Mouse (Mus musculus) adrenal gland, postnatal 25 days (tissue): Measurements from ENCODE around the gene 1110008L16Rik. TPM values are rescaled to one million over a fixed set of nuclear protein-coding genes. Genes with fewer than 3 reads are reported as not detected.
"Not testable (repeated sequence)": the region's sequence is repeated elsewhere in the genome, so short reads cannot be mapped to it uniquely, and the experiment has no call there.

Experiments used
- DNase-seq: peaks from one replicate; pipeline ENCODE4 v3.0.0; 2021; ENCODE audit warnings: mixed read lengths
- total RNA-seq: library from RNA; stranded (reverse); gene quantifications from 2 replicates; pipeline ENCODE4 v1.2.3, GENCODE M21; 2021

The 1110008L16Rik gene
- total RNA-seq, 1 experiment from 2014 or later, result 21.3 TPM

DNA sequence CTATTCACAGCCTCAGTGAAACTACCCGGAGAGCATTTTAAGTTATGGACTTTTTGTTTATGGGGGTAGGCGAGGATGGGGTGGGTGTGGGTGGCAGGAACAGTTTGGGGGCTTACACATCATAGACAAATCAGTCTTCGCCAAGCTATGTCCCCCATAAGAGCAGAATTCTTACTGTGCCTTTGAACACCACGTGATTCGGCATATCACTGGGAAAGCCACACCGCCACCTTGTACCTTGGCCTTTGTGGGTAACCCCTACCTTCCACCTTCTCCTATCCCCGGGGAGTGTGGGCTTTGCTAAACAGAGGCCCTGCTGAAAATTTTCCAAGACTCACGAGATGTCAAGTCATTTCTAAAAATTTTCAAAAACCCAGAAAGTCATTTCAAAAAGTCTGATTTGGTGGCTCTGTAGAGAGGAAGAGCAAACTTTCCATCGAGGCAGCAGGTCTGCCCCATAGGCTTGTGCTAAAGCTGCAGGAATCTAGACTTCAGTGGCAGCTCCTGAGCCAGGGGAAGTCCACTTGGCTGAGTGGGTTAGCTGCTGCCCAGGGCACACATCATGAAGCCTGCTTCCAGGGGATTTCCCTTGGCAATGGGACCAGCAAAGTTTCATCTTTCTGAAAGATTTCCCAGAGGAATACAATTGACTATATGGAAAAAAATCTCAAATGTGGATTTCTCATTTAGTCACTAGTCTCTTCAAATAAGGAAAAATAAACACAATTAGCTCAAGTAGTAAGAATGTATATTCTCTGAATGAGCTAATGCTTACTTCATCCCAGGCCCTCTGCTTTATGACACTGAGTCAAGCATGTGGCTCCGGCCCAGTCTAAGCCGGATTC lies 93.6 kb downstream of the 1110008L16Rik start:
- DNase-seq, result no peak

DNA sequence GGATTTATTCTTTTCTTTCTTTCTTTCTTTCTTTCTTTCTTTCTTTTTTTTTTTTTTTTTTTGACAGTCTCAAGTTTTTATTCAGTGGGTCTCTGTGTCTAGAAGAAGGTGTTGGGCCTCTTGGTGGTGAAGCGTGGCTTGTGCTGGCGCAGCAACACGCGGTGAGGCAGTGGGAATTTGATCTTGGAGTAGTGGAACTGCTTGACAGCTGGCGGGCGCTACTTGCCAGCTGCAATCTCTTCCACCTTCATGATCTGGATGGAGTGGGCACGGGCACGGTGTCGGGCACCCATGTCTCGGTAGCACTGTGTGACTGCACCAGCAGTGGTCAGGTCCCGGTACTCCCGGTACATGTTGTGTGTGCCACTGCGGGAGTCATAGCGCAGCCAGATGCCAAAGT lies 96.2 kb downstream of the 1110008L16Rik start:
- not testable (repeated sequence) for DNase-seq

DNA sequence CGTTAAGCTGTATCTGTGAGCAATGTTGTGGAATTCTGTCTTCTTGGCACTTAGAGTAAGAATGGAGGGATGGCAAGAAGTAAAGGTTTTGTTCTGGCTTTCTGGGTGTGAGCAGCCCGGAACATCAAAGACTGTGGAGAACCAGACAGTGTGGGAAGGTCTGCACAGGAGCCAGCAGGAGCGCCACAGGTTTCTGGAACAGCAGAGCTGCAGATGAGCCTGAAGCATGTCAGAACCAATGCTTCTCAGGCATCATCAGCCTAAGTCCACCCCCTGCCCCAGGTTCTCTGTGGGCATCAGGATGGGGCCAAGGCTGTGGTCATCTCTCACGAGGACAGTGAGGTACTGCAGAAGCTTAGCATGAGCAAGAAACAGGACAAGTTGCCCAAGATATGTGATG lies 97.2 kb downstream of the 1110008L16Rik start:
- no peak for DNase-seq

DNA sequence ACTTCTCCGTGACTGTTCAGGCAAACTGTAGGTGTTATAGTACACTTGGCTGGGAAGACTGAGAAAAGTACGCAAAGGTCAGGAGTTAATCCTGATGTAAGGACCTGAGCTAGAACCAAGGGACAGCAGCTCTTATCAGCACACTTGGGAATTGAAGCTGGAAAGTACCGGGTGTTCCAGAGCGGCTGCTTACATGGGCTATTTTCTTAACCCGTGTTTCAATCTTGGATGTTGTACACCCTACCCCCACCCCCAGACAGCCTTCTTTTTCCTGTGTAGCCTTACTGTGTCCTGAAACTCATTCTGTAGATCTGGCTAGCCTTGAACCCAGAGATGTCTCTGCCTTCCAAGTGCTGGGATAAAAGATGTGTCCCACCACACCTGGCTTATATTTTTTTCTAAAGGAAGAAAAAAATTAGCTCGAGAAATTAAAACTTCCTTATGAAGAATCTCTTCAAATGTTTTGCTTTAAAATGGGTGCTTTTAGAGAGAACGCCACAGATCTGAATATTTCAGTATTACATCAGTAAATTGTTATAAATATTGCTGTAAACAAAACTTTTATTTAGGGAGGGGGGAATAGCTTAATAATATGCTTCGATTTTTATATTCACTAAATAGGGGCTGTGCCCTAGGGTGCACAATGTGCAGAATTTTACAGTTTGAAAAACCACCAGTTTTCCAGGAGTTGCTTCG lies 98.3 kb downstream of the 1110008L16Rik start:
- DNase-seq, result no peak

DNA sequence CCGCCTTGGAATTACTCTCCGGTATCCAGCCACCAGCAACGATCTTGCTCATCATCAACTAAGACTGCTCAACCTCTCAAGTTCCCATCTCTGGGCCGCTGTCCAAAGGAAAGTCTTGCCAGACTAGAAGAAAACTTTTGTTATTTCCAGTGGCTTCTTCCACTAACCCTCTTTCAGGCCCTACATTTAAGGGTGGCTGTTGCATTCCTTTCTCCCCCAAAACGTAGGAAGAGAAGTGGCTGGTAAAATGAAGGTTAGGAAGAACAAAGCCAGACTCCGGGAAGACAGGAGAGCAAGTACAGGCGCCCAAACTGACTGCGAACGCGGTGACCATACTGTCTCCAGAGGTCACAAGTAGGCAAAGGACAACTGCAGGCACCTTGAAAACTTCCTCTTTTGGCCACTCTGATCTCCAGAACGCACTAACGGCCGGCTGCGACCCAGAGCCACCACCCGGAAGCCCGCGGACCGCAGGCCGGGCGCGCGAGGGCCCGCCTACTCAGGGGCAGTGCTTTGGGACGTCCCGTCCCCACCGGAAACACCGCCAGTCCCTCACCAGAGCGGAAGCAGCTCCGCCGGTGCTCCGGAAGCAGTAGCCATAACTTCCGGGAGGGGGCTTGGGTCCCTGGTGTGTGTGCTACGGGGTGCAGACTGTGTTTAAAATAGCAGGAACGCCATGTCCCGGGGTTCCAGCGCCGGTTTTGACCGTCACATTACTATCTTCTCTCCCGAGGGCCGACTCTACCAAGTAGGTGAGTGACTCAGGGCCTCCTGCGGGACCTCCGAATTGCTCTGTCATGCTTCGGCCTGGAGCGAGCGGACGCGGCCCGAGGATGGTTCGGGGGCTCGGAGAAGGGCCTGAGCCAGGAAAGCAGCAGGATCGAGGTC lies 99.1 kb downstream of the 1110008L16Rik start:
- DNase-seq, result peak; percentile 91

DNA sequence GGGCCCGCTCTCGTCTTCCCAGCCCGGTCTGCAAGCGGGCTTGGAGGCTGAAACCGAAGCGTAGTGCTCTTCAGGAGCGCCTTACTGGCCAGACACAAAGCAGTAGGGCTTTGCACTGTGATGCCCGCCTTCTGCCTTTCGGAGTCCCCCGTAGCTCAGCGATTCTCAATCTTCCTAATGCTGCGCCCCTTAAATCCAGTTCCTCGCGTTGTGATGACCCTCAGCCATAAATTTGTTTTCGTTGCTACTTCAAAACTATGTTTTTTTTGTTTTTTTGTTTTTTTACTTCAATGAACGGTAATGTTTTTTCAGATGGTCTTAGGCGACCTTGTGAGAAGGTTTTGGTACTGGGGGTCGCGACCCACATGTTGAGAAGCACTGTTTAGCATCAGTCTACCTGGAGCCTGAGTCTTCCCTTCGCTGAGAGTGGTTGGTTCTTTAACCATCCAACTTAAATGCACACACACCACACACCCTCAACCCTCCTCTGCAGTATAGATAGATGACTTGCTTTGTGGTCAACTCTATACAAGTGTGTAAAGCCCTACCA lies 99.8 kb downstream of the 1110008L16Rik start:
- DNase-seq, result no peak

DNA sequence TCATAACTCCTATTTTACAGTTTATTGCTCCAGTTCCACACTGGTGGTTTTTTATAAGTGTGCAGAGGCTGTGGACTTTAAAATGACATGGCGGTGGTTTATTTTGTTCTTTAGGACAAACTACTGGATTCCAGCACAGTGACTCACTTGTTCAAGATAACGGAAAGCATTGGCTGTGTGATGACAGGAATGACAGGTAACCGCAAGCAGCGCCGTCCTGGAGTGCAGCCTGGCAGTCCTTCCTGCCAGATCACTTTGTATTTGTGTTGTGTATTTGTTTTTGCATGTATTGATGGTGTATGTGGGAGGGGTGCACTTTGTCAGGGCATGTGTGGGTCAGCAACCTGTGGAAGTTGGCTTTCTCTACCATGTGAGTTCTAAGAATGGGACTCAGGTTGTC lies 108.5 kb downstream of the 1110008L16Rik start:
- no peak for DNase-seq

DNA sequence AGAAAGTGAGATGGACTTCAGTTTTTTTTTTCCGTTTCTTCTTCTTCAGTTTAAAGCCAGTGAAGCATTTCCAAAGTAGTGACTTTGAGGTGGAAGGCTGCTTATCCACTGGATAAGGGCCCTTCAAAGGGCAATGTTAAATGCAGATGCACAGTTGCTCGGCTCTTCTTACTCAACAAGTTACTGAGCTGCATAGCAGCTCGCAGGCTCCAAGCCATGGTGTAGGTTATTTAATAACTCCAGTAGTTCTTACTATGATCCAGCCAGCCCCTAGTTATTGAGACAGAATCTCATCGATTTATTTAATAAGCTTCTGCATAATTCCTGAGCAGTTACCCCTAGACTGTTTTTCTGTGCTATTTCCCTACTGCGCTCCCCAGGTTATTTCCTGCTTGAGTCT lies 115.9 kb downstream of the 1110008L16Rik start:
- DNase-seq, result no peak

DNA sequence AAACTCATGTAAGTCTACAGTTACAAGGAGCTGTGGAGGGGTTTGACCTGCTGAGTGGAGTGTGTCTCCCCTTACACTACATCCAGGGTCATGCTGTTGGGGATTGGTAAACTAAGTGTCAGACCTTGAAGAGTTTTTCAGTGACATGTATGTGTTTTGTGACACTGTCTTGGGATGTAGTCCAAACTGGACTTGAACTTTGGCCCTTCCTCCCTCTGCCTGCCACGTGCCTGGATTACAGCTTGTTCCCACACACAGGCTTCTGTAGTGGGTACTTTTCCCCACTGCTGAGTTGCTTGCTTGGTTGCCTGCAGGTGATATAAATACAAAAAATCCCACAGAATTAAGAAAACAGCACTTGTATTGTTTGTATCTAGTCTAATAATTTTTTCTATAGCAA lies 116.4 kb downstream of the 1110008L16Rik start:
- DNase-seq, result no peak

DNA sequence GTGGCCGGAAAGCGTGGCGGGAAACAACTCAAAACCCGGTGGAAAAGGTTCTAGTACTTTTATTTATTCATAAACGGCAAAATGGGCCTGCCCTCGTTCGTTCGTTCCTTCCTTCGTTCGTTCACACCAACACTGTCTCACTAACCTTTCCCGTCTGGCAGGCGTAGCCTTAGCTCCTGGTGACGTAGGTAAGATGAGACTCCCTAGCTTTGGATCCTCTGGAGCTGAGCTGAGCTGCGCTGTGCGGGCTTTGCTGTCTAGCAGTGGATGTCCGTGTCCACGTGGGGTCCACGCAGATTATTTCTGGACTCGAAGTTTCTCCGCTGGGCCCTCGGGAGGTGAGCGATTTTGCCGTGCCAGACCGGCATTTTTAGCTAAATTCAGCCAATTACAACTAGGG lies 120.8 kb downstream of the 1110008L16Rik start:
- DNase-seq, result no peak

DNA sequence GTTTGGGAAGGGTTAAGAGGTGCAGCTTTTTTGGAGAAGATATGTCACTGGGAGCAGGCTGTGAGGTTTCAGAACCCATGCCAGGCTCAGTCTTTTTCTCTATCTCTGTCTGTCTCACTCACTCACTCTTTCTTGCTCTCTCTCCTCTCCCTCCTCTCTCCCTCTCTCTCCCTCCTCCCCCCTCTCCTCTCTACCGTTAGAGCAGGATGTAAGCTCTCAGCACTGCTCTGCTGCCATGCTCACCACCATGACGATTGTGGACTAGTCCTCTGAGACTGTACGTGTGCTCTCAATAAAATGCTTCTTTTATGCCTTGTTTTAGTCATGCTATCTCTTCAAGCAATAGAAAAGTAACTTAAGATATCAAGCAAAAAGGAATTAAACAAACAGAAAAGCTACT lies 122.7 kb downstream of the 1110008L16Rik start:
- no peak for DNase-seq

DNA sequence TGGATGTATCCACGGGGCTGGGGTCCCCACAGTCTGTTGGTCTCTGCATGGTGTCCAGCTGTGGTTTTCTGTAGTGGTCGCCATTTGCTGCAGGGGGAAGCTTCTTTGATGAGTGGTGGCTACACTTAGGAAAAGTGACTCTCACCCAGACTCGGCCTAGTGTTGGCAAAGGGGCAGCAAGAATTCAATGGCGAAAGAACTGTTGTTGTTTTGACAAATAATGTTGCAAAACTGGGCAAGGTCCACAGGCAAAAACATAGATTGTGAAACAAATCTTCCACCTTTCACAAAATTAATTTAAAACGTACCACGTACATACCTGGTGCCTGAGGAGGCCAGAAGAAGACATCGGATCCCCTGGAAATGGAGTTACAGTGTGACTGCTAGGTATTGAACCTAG lies 126.9 kb downstream of the 1110008L16Rik start:
- DNase-seq, result no peak

DNA sequence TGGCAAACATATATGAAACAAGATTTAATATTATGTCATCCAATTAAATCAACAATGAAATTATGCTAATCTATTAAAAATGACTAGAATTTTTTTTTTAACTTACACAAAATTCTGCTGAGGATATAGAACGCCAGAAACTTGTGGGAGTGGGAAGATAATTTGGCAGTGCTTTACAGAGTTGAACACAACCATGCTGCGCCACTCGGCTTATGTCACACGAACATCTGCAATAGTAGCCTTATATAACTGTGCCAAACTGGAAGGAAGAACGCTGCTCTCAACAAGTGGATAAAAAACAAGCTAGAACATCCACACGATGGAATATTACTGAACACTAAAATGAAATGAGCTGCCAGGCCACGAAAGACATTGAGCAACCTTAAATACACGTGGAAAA lies 129.8 kb downstream of the 1110008L16Rik start:
- DNase-seq, result no peak

DNA sequence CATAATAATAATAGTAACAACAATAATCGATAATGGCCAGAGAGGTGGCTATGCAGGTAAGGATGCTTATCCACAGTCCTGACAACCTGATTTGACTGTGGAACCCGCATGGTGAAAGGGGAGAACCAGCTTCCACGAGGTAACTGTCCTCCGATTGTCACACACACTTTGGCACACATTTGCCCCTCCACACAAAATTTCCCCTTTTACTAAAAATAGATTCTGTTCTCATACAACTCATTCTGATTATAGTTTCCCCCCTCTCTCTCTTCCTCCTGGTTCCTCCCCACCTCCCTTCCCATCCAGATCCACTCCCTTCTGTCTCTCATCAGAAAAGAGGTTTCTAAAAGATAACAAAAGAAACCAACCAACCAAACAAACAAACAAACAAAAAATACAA lies 130.6 kb downstream of the 1110008L16Rik start:
- no peak for DNase-seq

Other genes starting within 250 kb of the 1110008L16Rik start
- gene 2700097O09Rik, start 219.5 kb upstream of the 1110008L16Rik start, total RNA-seq, result 11.5 and 15.7 TPM in 2 replicates
- 131 and 173 TPM in 2 replicates for gene Srp54a, start 219.3 kb upstream of the 1110008L16Rik start, total RNA-seq
- 6.1 and 12.4 TPM in 2 replicates for gene Fam177a, start 175.1 kb upstream of the 1110008L16Rik start, total RNA-seq
- 105 and 115 TPM in 2 replicates for gene Srp54b, start 144.5 kb upstream of the 1110008L16Rik start, total RNA-seq
- gene 1700047I17Rik2, start 100.0 kb upstream of the 1110008L16Rik start, total RNA-seq, result 0.55 and 6.9 TPM in 2 replicates
- 54.8 and 58.7 TPM in 2 replicates for gene Srp54c, start 69.4 kb upstream of the 1110008L16Rik start, total RNA-seq
- 10.8 and 11.3 TPM in 2 replicates for gene Ppp2r3c, start 3.4 kb downstream of the 1110008L16Rik start, total RNA-seq
- gene Psma6, start 84.6 kb downstream of the 1110008L16Rik start, total RNA-seq, result 216 and 229 TPM in 2 replicates
- 74.3 and 77.9 TPM in 2 replicates for gene Nfkbia, start 193.1 kb downstream of the 1110008L16Rik start, total RNA-seq